Mouse (Mus musculus): Measurements from ENCODE around the gene Syp. TPM values are rescaled to one million over a fixed set of nuclear protein-coding genes. Genes with fewer than 3 reads are reported as not detected.

Syp gene
- 0.28 and 0.33 TPM in 2 replicates for polyA plus RNA-seq (2012; rRNA removed)

DNA sequence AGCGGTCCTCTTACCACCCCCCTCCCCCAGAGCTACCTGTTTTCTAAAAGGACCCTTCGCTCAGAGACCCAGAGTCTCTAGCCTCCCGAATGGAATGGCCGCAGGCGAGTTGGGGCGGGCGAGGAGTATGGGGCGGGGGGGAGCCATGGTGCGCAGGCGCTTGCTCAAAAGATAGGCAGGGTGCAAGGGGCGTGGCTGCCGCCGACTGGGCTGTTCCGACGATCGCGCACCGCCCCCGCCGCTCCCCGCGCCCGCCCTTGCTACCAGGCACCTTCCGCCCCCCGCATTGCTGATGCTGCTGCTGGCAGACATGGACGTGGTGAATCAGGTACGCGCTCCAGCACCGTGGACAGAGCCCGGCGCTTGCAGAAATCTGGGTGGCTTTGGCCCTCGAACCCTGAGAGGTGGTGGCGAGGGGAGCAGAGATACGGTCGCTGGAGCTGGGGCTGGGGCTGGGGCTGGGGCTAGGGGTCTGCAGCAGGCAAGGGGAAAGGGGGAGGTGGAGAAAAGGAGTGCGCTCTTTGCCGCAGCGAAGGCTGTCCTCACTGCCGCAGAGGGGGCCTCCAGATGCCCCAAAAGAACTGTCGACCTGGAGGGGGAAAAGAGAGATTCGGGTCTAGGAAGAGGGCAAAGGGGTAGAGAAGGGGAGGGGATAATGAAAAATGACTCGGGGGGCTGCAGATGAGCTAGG lies at the start of gene Syp:
TSS of gene Syp (plus strand) at position 71 of the 691 bp plus-strand sequence.
- Histone ChIP-seq H3K27ac (ENCODE audit: control insufficient read depth, insufficient read depth, low read depth, low read length) (no peak within 1 kb of the TSS), H3K36me3 (ENCODE audit: control insufficient read depth, insufficient read depth, low read length) (no peaks in the 10 kb centered on the region), H3K4me3 (ENCODE audit: control insufficient read depth, low read depth, low read length) (peak within 1 kb of the TSS; percentile 29), H3K4me1 (ENCODE audit: control insufficient read depth, insufficient read depth, low read length) (peaks cover 3% of the 10 kb centered on the region), H3K27me3 (ENCODE audit: control insufficient read depth, insufficient read depth, low read length) (no peaks in the 10 kb centered on the region)
- no peak for TF ChIP-seq POLR2A (IDR thresholded peaks at IDR 0.05; ENCODE audit: control insufficient read depth, low read depth, low read length)

DNA sequence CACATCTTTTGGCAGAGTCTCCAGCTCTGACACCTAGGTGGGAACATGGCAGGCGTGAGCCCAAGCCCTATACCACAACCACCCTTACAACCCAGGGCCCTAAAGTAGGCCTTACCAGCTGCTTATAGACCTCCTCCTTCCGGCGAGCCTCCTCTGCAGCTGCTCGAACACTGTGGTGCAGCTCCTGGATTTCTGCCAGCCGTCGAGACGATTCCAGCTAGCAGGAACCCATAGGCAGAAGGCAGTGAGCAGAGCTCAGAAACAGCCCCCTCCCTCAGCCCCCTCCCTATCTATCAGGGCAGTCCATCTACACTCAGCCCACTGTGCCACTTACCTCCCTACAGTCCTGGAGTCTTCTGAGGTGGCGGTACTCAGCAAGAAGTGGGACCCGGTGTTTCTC lies 42.9 kb upstream of the Syp start:
- TF ChIP-seq POLR2A (IDR thresholded peaks at IDR 0.05; ENCODE audit: control insufficient read depth, low read depth, low read length) (no peak), CTCF (IDR thresholded peaks at IDR 0.05; ENCODE audit: control insufficient read depth, insufficient read depth, insufficient replicate concordance, low read depth, low read length) (no peak)
- Histone ChIP-seq H3K27ac (ENCODE audit: control insufficient read depth, insufficient read depth, low read depth, low read length) (no peak overlapping the region), H3K4me3 (ENCODE audit: control insufficient read depth, low read depth, low read length) (no peak overlapping the region), H3K27me3 (ENCODE audit: control insufficient read depth, insufficient read depth, low read length) (no peaks in the 10 kb centered on the region), H3K36me3 (ENCODE audit: control insufficient read depth, insufficient read depth, low read length) (no peaks in the 10 kb centered on the region), H3K4me1 (ENCODE audit: control insufficient read depth, insufficient read depth, low read length) (no peaks in the 10 kb centered on the region)

DNA sequence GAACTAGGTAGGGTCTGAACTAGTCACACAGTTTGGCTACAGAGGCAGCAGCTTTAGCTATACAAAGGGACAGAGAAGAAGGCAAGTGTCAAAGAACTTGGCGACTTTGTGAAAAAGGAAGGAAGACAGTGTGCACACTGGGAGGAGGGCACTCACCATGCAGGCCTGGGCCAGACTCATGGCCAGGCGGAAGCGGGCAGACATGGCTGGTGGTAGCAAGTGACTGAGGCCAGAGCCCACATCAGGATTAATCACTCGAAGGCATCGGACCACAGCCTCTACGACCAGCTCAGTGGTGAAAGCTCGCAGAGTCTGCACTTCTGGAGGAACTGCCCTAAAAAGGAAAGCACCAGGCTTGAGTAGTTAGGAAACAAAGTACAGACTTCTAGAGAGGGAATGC lies 34.3 kb upstream of the Syp start:
- no peaks in the 10 kb centered on the region for H3K27me3 ChIP-seq (ENCODE audit: control insufficient read depth, insufficient read depth, low read length)
- H3K4me3 ChIP-seq (ENCODE audit: control insufficient read depth, low read depth, low read length), result no peak overlapping the region
- peaks cover 3% of the 10 kb centered on the region; the same call in 1 of the 2 replicates for H3K4me1 ChIP-seq (ENCODE audit: control insufficient read depth, insufficient read depth, low read length)
- no peak for TF ChIP-seq POLR2A (IDR thresholded peaks at IDR 0.05; ENCODE audit: control insufficient read depth, low read depth, low read length)
- no peak for TF ChIP-seq CTCF (IDR thresholded peaks at IDR 0.05; ENCODE audit: control insufficient read depth, insufficient read depth, insufficient replicate concordance, low read depth, low read length)
- H3K36me3 ChIP-seq (ENCODE audit: control insufficient read depth, insufficient read depth, low read length), result no peaks in the 10 kb centered on the region
- H3K27ac ChIP-seq (ENCODE audit: control insufficient read depth, insufficient read depth, low read depth, low read length), result no peak overlapping the region

DNA sequence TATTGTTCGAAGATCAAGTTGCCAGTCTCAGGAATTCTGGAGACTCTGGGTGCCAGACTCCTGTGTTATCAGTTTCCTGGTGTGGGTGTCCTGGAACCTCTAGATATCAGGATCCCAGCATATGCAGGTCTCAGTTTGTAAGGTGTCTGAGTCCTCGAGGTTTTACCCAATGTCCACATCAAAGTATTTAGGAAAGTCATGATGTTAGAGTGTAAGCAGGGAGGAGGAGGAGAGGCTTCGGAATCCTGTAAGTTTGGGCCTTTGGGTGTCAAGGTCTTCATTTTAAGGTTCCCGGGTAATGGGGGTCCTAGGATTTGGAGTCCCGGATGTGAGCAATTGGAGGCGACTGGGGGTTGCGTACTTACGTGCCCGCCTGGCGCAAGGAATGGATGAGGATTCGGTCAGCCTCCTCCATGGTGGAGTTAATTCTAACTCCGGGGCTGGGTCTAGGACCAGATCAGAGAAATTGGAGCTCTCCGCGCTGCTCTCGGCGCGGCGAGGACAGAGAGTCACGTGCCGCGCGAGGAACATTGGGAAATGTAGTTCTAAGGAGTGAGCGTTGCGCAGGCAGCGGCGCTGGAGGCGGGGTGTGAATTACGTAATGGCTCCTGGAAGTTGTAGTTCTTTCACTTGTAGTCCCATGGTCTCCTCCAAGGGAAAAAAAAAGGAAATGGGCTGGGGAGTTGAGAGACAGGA lies 33.2 kb upstream of the Syp start, which contains the start of gene Ccdc22:
TSS of gene Ccdc22 (minus strand) at position 639 of the 696 bp plus-strand sequence.
- H3K27ac ChIP-seq (ENCODE audit: control insufficient read depth, insufficient read depth, low read depth, low read length), result 0 out of 2 replicates have a peak within 1 kb of the TSS, but pooled peaks have one; percentile 13
- H3K4me1 ChIP-seq (ENCODE audit: control insufficient read depth, insufficient read depth, low read length), result peaks cover 5% of the 10 kb centered on the region; the same call in 1 of the 2 replicates
- H3K27me3 ChIP-seq (ENCODE audit: control insufficient read depth, insufficient read depth, low read length), result no peaks in the 10 kb centered on the region
- H3K36me3 ChIP-seq (ENCODE audit: control insufficient read depth, insufficient read depth, low read length), result no peaks in the 10 kb centered on the region
- TF ChIP-seq POLR2A (IDR thresholded peaks at IDR 0.05; ENCODE audit: control insufficient read depth, low read depth, low read length), result no peak
- TF ChIP-seq CTCF (IDR thresholded peaks at IDR 0.05; ENCODE audit: control insufficient read depth, insufficient read depth, insufficient replicate concordance, low read depth, low read length), result no peak
- peak within 1 kb of the TSS; percentile 87 for H3K4me3 ChIP-seq (ENCODE audit: control insufficient read depth, low read depth, low read length)

DNA sequence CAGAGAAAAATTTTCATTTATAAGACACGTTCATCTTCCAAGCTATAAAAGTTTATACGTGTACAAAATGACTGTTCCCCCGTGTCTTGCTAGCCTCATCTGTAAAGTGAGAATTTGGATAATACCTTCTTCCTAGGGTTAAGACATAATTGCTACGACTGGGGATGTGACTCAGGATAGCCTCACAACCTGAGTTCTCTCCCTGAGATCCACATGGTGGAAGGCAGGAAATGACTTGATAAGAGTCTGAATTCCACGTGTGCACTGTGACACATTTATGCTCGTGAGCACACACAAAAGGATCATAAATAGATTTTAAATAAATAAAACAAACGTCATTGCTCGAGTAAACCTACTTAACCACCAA lies 32.7 kb upstream of the Syp start:
- Histone ChIP-seq H3K27ac (ENCODE audit: control insufficient read depth, insufficient read depth, low read depth, low read length) (no peak overlapping the region), H3K4me1 (ENCODE audit: control insufficient read depth, insufficient read depth, low read length) (peaks cover 7% of the 10 kb centered on the region; the same call in 1 of the 2 replicates), H3K27me3 (ENCODE audit: control insufficient read depth, insufficient read depth, low read length) (no peaks in the 10 kb centered on the region), H3K36me3 (ENCODE audit: control insufficient read depth, insufficient read depth, low read length) (no peaks in the 10 kb centered on the region), H3K4me3 (ENCODE audit: control insufficient read depth, low read depth, low read length) (peak overlapping the region; percentile 87; the same call in 1 of the 2 replicates)
- TF ChIP-seq CTCF (IDR thresholded peaks at IDR 0.05; ENCODE audit: control insufficient read depth, insufficient read depth, insufficient replicate concordance, low read depth, low read length), result no peak
- no peak for TF ChIP-seq POLR2A (IDR thresholded peaks at IDR 0.05; ENCODE audit: control insufficient read depth, low read depth, low read length)

DNA sequence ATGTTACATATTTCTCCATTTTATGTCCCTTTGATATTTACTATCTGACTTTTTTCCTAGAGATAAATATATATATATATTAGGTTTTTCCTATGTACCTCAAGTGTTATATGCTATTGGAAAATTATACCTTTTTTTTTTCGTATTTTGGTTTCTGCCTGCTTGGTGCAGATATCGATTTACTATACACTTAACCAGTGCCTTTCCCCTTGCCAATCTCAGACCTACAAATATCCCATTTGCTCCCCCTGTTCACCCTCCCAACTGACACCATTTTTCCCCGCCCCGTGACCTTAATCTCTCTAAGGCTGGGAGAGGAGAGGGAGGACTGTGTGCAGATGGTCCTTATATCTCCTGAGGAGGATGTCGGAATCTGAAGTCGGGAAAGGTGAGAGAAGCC lies 31.5 kb upstream of the Syp start, which contains the start of gene Cacna1f:
TSS of gene Cacna1f (plus strand) at position 301 of the 400 bp plus-strand sequence.
- Histone ChIP-seq H3K27me3 (ENCODE audit: control insufficient read depth, insufficient read depth, low read length) (no peaks in the 10 kb centered on the region), H3K4me3 (ENCODE audit: control insufficient read depth, low read depth, low read length) (no peak within 1 kb of the TSS), H3K4me1 (ENCODE audit: control insufficient read depth, insufficient read depth, low read length) (peaks cover 7% of the 10 kb centered on the region; the same call in 1 of the 2 replicates), H3K27ac (ENCODE audit: control insufficient read depth, insufficient read depth, low read depth, low read length) (no peak within 1 kb of the TSS), H3K36me3 (ENCODE audit: control insufficient read depth, insufficient read depth, low read length) (no peaks in the 10 kb centered on the region)
- TF ChIP-seq CTCF (IDR thresholded peaks at IDR 0.05; ENCODE audit: control insufficient read depth, insufficient read depth, insufficient replicate concordance, low read depth, low read length) (no peak), POLR2A (IDR thresholded peaks at IDR 0.05; ENCODE audit: control insufficient read depth, low read depth, low read length) (no peak)

DNA sequence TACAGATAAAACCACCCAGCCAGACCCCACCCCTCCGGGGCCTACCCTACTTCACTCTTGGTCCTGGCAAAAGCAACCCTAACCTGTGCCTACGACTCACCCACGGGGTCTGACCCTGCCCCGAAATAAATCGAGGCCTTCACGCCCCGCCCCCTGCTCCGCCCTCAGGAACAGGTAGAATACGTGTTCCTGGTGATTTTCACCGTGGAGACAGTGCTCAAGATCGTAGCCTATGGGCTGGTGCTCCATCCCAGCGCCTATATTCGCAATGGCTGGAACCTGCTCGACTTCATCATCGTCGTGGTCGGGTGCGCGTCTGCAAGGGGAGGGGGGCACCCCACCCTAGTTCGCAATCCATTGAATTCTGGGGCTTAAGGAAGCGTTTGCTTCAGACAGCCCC lies 28.2 kb upstream of the Syp start:
- no peak overlapping the region; the same call in 1 of the 2 replicates for H3K4me3 ChIP-seq (ENCODE audit: control insufficient read depth, low read depth, low read length)
- H3K27me3 ChIP-seq (ENCODE audit: control insufficient read depth, insufficient read depth, low read length), result no peaks in the 10 kb centered on the region
- peaks cover 5% of the 10 kb centered on the region; the same call in 1 of the 2 replicates for H3K4me1 ChIP-seq (ENCODE audit: control insufficient read depth, insufficient read depth, low read length)
- no peaks in the 10 kb centered on the region for H3K36me3 ChIP-seq (ENCODE audit: control insufficient read depth, insufficient read depth, low read length)
- H3K27ac ChIP-seq (ENCODE audit: control insufficient read depth, insufficient read depth, low read depth, low read length), result no peak overlapping the region
- TF ChIP-seq POLR2A (IDR thresholded peaks at IDR 0.05; ENCODE audit: control insufficient read depth, low read depth, low read length) (no peak), CTCF (IDR thresholded peaks at IDR 0.05; ENCODE audit: control insufficient read depth, insufficient read depth, insufficient replicate concordance, low read depth, low read length) (no peak)

Measured in testis, adult 2 months (tissue).